18 mouse cellular contexts compared by ENCODE assay signal in the genomic region with DNA sequence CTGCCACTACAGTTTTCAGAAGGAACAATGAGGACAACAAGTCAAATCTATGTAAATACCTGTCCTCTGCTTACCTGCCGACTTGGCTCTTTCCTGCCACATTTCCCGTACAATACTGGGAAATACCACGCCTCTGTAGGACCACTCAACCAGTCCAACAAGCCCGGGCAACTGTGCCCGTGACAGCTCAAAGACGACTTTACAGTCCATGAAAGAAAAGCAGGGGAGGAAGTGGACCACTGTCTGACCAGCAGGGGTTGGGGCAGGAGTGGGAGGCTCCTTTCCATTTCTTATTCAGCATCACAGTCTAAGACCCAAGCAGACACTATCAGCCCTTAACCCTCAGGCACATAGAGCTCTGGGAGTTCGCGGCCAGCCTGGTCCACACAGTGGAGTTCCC. TPM values are rescaled to one million over a fixed set of nuclear protein-coding genes. Genes with fewer than 3 reads are reported as not detected.
DNase-seq lines count a peak whose midpoint lies in the region; ATAC-seq and TF ChIP-seq lines count a peak whose summit lies in the region.
"Had no signal": no experiment of that assay in that cellular context is flagged by ENCODE, and none has a peak within 500 bp of the region (broad histone marks: within the 10 kb centered on the region; RNA-seq: fewer than 3 reads in every experiment).

No protein-coding gene starts in this region.

- peaks cover 9% of the 10 kb centered on the region; the same call in 1 of the 2 replicates for H3K36me3 ChIP-seq in heart, embryonic 12.5 days
- no peaks in the 10 kb centered on the region for H3K36me3 ChIP-seq in heart, embryonic 11.5 days (ENCODE audit: control insufficient read depth, insufficient read depth, low read length)
- no peaks in the 10 kb centered on the region for H3K36me3 ChIP-seq in kidney, embryonic 14.5 days (ENCODE audit: control insufficient read depth, insufficient read depth, low read length)
- no peaks in the 10 kb centered on the region for H3K36me3 ChIP-seq in lung, postnatal 0 days (ENCODE audit: insufficient read depth, low read length)
- H3K36me3 ChIP-seq: embryonic facial prominence, embryonic 15.5 days had no signal

- peaks cover 51% of the 10 kb centered on the region for H3K4me1 ChIP-seq in heart, embryonic 12.5 days (replicated peaks)
- H3K4me1 ChIP-seq in heart, embryonic 11.5 days (ENCODE audit: control insufficient read depth, insufficient read depth, low read length): peaks cover 40% of the 10 kb centered on the region
- H3K4me1 ChIP-seq in kidney, embryonic 14.5 days (ENCODE audit: control insufficient read depth, insufficient read depth, low read length): peaks cover 30% of the 10 kb centered on the region
- peaks cover 22% of the 10 kb centered on the region for H3K4me1 ChIP-seq in lung, postnatal 0 days (ENCODE audit: insufficient read depth, low read depth, low read length)

- 0 out of 2 replicates have a peak overlapping the region, but pooled peaks have one; percentile 36 for H3K9ac ChIP-seq in heart, embryonic 12.5 days
- H3K9ac ChIP-seq in heart, embryonic 11.5 days (ENCODE audit: low read depth, low read length): no peak overlapping the region
- H3K9ac ChIP-seq in kidney, embryonic 14.5 days (ENCODE audit: low read depth, low read length): no peak overlapping the region
- no peak overlapping the region for H3K9ac ChIP-seq in lung, postnatal 0 days (replicated peaks; ENCODE audit: low read depth)
- H3K9ac ChIP-seq: embryonic facial prominence, embryonic 15.5 days; midbrain, embryonic 13.5 days; neural tube, embryonic 13.5 days had no signal

- ATAC-seq in heart, embryonic 12.5 days (ENCODE audit: insufficient number of reproducible peaks, low FRiP score): peak; percentile 29; the same call in 1 of the 2 replicates
- ATAC-seq in heart, embryonic 11.5 days (replicated peaks; ENCODE audit: insufficient number of reproducible peaks, low FRiP score, low TSS enrichment): no peak
- ATAC-seq in kidney, embryonic 14.5 days (ENCODE audit: low FRiP score, low TSS enrichment): peak; percentile 61; the same call in 1 of the 2 replicates
- no peak for ATAC-seq in lung, postnatal 0 days
- ATAC-seq: inflammation-experienced regulatory T-cells, adult 6 months; midbrain, embryonic 13.5 days had no signal

- no peaks in the 10 kb centered on the region for H3K9me3 ChIP-seq in heart, embryonic 12.5 days (replicated peaks)
- H3K9me3 ChIP-seq in heart, embryonic 11.5 days (replicated peaks; ENCODE audit: control insufficient read depth, low read length): no peaks in the 10 kb centered on the region
- H3K9me3 ChIP-seq in kidney, embryonic 14.5 days (ENCODE audit: control insufficient read depth, low read length): no peaks in the 10 kb centered on the region
- no peaks in the 10 kb centered on the region for H3K9me3 ChIP-seq in lung, postnatal 0 days (ENCODE audit: low read length)
- H3K9me3 ChIP-seq: embryonic facial prominence, embryonic 15.5 days; midbrain, embryonic 13.5 days; neural tube, embryonic 13.5 days had no signal

- H3K4me2 ChIP-seq in heart, embryonic 12.5 days: no peak overlapping the region
- no peak overlapping the region for H3K4me2 ChIP-seq in heart, embryonic 11.5 days
- H3K4me2 ChIP-seq in kidney, embryonic 14.5 days (replicated peaks; ENCODE audit: low read depth, low read length): no peak overlapping the region
- H3K4me2 ChIP-seq in lung, postnatal 0 days (replicated peaks; ENCODE audit: low read depth, low read length): no peak overlapping the region
- H3K4me2 ChIP-seq: embryonic facial prominence, embryonic 15.5 days; liver, embryonic 11.5 days; midbrain, embryonic 13.5 days; neural tube, embryonic 13.5 days had no signal

- 84% methylated on average over 8 of the region's 8 CpGs for WGBS in heart, embryonic 12.5 days
- WGBS in heart, embryonic 11.5 days (ENCODE audit: insufficient replicate concordance): 84% methylated on average over 8 of the region's 8 CpGs
- 41% methylated on average over 8 of the region's 8 CpGs for WGBS in kidney, embryonic 14.5 days
- WGBS in lung, postnatal 0 days: 60% methylated on average over 8 of the region's 8 CpGs

- H3K4me3 ChIP-seq in heart, embryonic 12.5 days: no peak overlapping the region
- no peak overlapping the region for H3K4me3 ChIP-seq in heart, embryonic 11.5 days (ENCODE audit: low read depth, low read length)
- H3K4me3 ChIP-seq in kidney, embryonic 14.5 days (ENCODE audit: low read length): no peak overlapping the region
- no peak overlapping the region for H3K4me3 ChIP-seq in lung, postnatal 0 days (ENCODE audit: low read depth, low read length)
- H3K4me3 ChIP-seq: embryonic facial prominence, embryonic 15.5 days; midbrain, embryonic 13.5 days; neural tube, embryonic 13.5 days had no signal

- DNase-seq in kidney, postnatal 10 days: no peak
- no peak for DNase-seq in lung, postnatal 0 days (ENCODE audit: low spot score)
- DNase-seq in lung, adult 18-20 months: no peak
- no peak for DNase-seq in adrenal gland, postnatal 4 days (ENCODE audit: low spot score in 2 of 2)
- DNase-seq: adrenal gland, adult 8-10 months; B cell, adult 2 months; cerebellum, postnatal 10 days; kidney, postnatal 14 days; left cerebral cortex, postnatal 4 days; lung, adult 2 months had no signal

- no peak for TF ChIP-seq EP300 in lung, postnatal 0 days (IDR thresholded peaks at IDR 0.05)

- peak overlapping the region; percentile 77 for H3K27ac ChIP-seq in heart, embryonic 12.5 days (ENCODE audit: poor library complexity, severe bottlenecking)
- H3K27ac ChIP-seq in heart, embryonic 11.5 days (ENCODE audit: low read depth, low read length): no peak overlapping the region
- H3K27ac ChIP-seq in kidney, embryonic 14.5 days (ENCODE audit: low read depth, low read length): no peak overlapping the region
- 0 out of 2 replicates have a peak overlapping the region, but pooled peaks have one; percentile 20 for H3K27ac ChIP-seq in lung, postnatal 0 days (ENCODE audit: low read length)
- H3K27ac ChIP-seq: embryonic facial prominence, embryonic 15.5 days; midbrain, embryonic 13.5 days; neural tube, embryonic 13.5 days had no signal

- TF ChIP-seq CTCF in lung, postnatal 0 days (IDR thresholded peaks at IDR 0.05): peak; percentile 17; the same call in 1 of the 2 replicates

- no peaks in the 10 kb centered on the region for H3K27me3 ChIP-seq in heart, embryonic 12.5 days (replicated peaks)
- H3K27me3 ChIP-seq in heart, embryonic 11.5 days (ENCODE audit: control insufficient read depth, insufficient read depth, low read length): no peaks in the 10 kb centered on the region
- H3K27me3 ChIP-seq in kidney, embryonic 14.5 days (ENCODE audit: control insufficient read depth, insufficient read depth, low read length): no peaks in the 10 kb centered on the region
- H3K27me3 ChIP-seq in lung, postnatal 0 days (replicated peaks; ENCODE audit: insufficient read depth, low read length): no peaks in the 10 kb centered on the region
- H3K27me3 ChIP-seq: embryonic facial prominence, embryonic 15.5 days; midbrain, embryonic 13.5 days; neural tube, embryonic 13.5 days had no signal

RNA-seq across cellular contexts. Expression of a gene that starts 9.2 kb away (rescaled TPM):
- 32.1 and 35.5 TPM in 2 replicates for polyA plus RNA-seq in heart, embryonic 12.5 days (2016; fragmentation: Nextera tagmentation; extraction: Ambion mirVana)
- polyA plus RNA-seq in heart, embryonic 11.5 days (2014; fragmentation: Nextera tagmentation; extraction: Ambion mirVana): 27.1 and 27.9 TPM in 2 replicates
- polyA plus RNA-seq in kidney, embryonic 14.5 days (2014; fragmentation: Nextera tagmentation; extraction: Ambion mirVana): 26.2 and 40.4 TPM in 2 replicates
- 21.5 and 21.8 TPM in 2 replicates for polyA plus RNA-seq in lung, postnatal 0 days (2015; fragmentation: Nextera tagmentation; extraction: Ambion mirVana)
- 10 to 100 TPM; 70.1 to 78.1 TPM for total RNA-seq in adrenal gland, postnatal 4 days (2021)

Comparison
In these comparisons a context has a peak if more than half of its experiments do, and no peak if none do; other contexts are left out.
1. ATAC-seq: peak in heart, embryonic 12.5 days (single experiment) and kidney, embryonic 14.5 days (single experiment); none in heart, embryonic 11.5 days (single experiment) and lung, postnatal 0 days (single experiment).
2. H3K27ac ChIP-seq: peak in heart, embryonic 12.5 days (single experiment) and lung, postnatal 0 days (single experiment); none in heart, embryonic 11.5 days (single experiment) and kidney, embryonic 14.5 days (single experiment).